Mouse (Mus musculus) adrenal gland, adult 8-10 months (tissue): Measurements from ENCODE around the gene Ntn1. TPM values are rescaled to one million over a fixed set of nuclear protein-coding genes. Genes with fewer than 3 reads are reported as not detected.

ENCODE experiments used
- DNase-seq: peaks from one replicate; pipeline ENCODE4 v3.0.0; 2022
- total RNA-seq, 4 experiments: library from RNA; stranded (reverse); gene quantifications; 2 replicates each; pipeline ENCODE4 v1.2.4; 2022

The Ntn1 gene
- total RNA-seq, 4 experiments from 2014 or later: 14.3 to 20.8 (median 16.2) TPM

GRCm38 (mm10) chr11:68261162-68261892 is 139.3 kb downstream of the Ntn1 start:
- DNase-seq: no peak

GRCm38 (mm10) chr11:68260399-68260798 is 140.2 kb downstream of the Ntn1 start:
- no peak for DNase-seq

GRCm38 (mm10) chr11:68258498-68258897 is 142.1 kb downstream of the Ntn1 start:
- DNase-seq: no peak

- no peak for DNase-seq
Measured at GRCm38 (mm10) chr11:68253531-68253930, 147.1 kb downstream of the Ntn1 start.

- no peak for DNase-seq
Measured at GRCm38 (mm10) chr11:68250106-68250505, 150.5 kb downstream of the Ntn1 start.

- DNase-seq: no peak
Measured at GRCm38 (mm10) chr11:68247897-68248296, 152.7 kb downstream of the Ntn1 start.

GRCm38 (mm10) chr11:68244992-68245261 is 155.7 kb downstream of the Ntn1 start:
- no peak for DNase-seq

- DNase-seq: no peak
Measured at GRCm38 (mm10) chr11:68244254-68244991, 156.2 kb downstream of the Ntn1 start.

- no peak for DNase-seq
Measured at GRCm38 (mm10) chr11:68239756-68240155, 160.9 kb downstream of the Ntn1 start.

GRCm38 (mm10) chr11:68233469-68233965 is 167.1 kb downstream of the Ntn1 start:
- DNase-seq: no peak

GRCm38 (mm10) chr11:68231558-68231957 is 169.1 kb downstream of the Ntn1 start:
- no peak for DNase-seq

GRCm38 (mm10) chr11:68228941-68229665 is 171.5 kb downstream of the Ntn1 start:
- no peak for DNase-seq

GRCm38 (mm10) chr11:68227837-68228236 is 172.8 kb downstream of the Ntn1 start:
- DNase-seq: no peak

GRCm38 (mm10) chr11:68226654-68227057 is 174.0 kb downstream of the Ntn1 start:
- DNase-seq: no peak

- no peak for DNase-seq
Measured at GRCm38 (mm10) chr11:68223143-68223542, 177.5 kb downstream of the Ntn1 start.

GRCm38 (mm10) chr11:68222209-68222608 is 178.4 kb downstream of the Ntn1 start:
- DNase-seq: no peak

- DNase-seq: no peak
Measured at GRCm38 (mm10) chr11:68220733-68221132, 179.9 kb downstream of the Ntn1 start.

- DNase-seq: no peak
Measured at GRCm38 (mm10) chr11:68216041-68216440, 184.6 kb downstream of the Ntn1 start.

- DNase-seq: no peak
Measured at GRCm38 (mm10) chr11:68215206-68215912, 185.3 kb downstream of the Ntn1 start.

GRCm38 (mm10) chr11:68214496-68215205 is 186.0 kb downstream of the Ntn1 start:
- no peak for DNase-seq

- no peak for DNase-seq
Measured at GRCm38 (mm10) chr11:68213896-68214295, 186.7 kb downstream of the Ntn1 start.
